Mouse (Mus musculus) retina, adult 2 months (tissue): ENCODE data around the gene Ggt1.
A peak's percentile ranks its signal among the peaks of the same experiment; 100 is the strongest.

Experiments used
- DNase-seq: peaks from one replicate; pipeline ENCODE4 v3.0.0-alpha.2; 2012; ENCODE audit warnings: low read depth, low spot score

The Ggt1 gene

GRCm38 (mm10) chr10:75633048-75633447, 71.6 kb downstream of the Ggt1 start:
- DNase-seq = no peak

GRCm38 (mm10) chr10:75633576-75634139, 72.3 kb downstream of the Ggt1 start:
- DNase-seq = no peak

GRCm38 (mm10) chr10:75634610-75635009, 73.2 kb downstream of the Ggt1 start:
- no peak for DNase-seq

GRCm38 (mm10) chr10:75635019-75635692, 73.8 kb downstream of the Ggt1 start:
- DNase-seq = no peak

- DNase-seq = peak; percentile 69
Measured at GRCm38 (mm10) chr10:75635693-75636055, 74.3 kb downstream of the Ggt1 start.
